Mouse (Mus musculus) left cerebral cortex, adult 8-10 months (tissue): ENCODE data around the gene Cacna2d4. TPM values are rescaled to one million over a fixed set of nuclear protein-coding genes. Genes with fewer than 3 reads are reported as not detected.
"Not testable (repeated sequence)": the region's sequence is repeated elsewhere in the genome, so short reads cannot be mapped to it uniquely, and the experiment has no call there.

Source experiments
- DNase-seq, 2 experiments: peaks; one replicate each; pipeline ENCODE4 v3.0.0; 2022; ENCODE audit warnings: low spot score in 2 of 2
- total RNA-seq, 4 experiments: library from RNA; stranded (reverse); gene quantifications; 2 replicates each; pipeline ENCODE4 v1.2.4; 2022

The Cacna2d4 gene
- total RNA-seq, 4 experiments from 2014 or later, result 1.5 to 4.6 (median 2.8) TPM

DNA sequence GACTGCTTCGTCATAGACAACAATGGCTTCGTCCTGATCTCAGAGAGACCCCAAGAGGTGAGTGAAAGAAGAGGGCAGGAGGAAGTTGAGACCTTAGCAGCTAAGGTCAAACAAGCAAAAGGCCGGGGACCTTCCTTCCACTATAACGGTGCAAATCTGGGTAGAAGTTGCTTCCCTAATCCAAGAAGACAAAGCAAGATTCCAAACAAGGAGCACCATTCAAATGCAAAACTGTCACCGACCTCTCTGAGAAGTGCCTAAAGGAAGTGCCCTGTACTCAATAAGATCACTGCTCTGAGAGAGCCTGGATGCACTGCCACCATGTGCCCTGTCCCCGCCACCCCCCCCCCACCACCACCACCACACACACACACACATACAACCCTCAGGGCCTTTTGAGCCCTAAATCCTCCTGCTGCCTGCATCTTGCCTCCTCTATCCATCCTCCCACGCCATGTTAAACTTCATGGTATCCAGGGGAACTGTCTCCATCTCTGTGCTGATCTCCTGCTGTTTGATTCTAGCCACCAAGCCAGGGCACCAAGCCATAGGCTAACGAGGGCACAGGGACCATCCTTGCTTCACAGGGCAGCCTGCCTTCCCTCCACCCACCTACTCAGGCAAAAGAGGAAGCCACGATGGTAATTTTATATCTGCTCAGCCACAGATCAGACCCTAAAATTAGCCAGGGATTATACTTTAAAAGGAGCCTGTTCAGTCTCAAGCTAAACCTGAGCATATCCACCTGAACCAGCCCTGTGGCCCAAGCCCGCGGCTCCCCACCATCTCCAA, 102.0 kb downstream of the Cacna2d4 start:
- no peak for DNase-seq

- DNase-seq, result no peak
These were observed 105.1 kb downstream of the Cacna2d4 start for GRCm38 (mm10) chr6:119341409-119341808.

DNA sequence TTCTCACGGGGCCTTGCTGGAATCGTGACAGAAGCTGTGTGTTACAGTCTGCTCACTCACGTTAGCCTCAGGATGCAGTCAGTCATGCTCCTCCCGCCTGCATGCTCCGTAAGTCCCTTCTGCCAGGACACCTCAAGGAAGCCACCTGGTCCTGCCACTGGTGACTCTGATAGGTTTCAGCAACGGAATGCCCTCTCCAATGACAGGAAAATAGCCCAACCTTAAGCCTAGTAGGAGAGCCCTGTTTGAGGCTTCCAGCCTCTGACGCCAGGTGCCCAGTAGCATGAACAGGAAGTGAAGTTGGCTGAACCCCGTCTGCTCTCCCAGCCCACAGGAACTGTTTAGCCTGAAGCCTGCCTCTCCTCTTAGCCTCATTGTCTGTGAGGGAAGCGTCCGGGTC, 109.9 kb downstream of the Cacna2d4 start:
- DNase-seq, result no peak

DNA sequence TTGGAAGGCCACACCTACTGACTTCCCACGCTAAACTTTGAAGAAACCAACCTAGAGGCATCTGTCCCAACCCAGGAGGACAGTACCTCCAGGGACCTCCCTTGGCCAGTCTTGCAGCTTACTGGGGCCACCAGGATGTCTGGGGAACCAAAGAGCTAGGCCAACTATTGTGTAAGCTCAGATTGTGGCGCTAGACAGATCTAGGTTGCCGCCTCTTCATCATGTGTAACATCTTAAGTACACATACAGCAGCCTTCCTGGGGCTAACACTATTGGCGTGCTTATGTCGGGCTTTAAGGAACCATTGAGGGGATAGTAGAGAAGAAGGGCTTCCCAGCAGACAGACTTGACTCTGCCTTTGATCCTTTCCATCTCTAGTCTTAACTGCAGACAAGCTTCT, 111.5 kb downstream of the Cacna2d4 start:
- DNase-seq, result no peak

GRCm38 (mm10) chr6:119348234-119348633, 111.9 kb downstream of the Cacna2d4 start:
- DNase-seq, result peak in 1 of 2 experiments; percentile 95

GRCm38 (mm10) chr6:119350703-119351198, 114.4 kb downstream of the Cacna2d4 start:
- DNase-seq, result no peak

DNA sequence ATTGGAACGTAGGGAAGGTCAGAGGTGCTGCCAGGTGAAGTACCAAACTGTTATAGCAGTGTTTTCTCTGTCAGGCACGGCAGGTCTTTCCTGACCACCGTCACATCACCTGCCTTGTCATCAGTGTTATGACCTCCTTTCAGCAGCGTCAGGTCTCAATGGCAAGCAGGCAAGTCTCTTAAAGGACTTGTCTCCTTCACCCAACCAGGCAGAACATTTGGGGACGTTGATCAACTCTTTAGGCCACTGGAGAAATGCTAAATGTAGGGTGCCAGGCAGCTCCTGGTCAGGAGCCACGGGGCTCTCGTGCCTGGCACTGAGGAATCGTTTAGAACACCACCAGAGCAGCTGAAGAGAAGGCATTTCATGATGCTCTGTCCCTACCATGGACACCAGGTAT, 115.3 kb downstream of the Cacna2d4 start:
- DNase-seq, result no peak

DNA sequence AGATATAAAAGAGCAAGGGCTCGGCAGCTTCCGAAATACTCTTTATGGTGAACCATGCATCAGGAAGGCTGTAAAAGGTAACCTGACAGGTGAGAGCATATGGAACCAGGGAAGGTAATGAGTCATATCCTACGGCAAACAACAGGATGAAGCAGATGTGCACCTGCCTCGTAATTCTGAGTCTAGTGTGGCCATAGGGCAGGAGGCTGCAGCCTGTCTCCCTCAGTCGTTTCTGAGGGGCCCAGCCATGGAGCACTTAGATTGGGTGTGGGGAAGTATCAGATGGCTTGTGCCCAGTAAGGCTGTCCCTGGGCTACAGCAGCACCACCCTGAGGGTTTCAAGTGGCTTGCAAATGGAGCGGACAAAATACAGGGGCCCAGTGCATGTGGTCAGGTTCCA, 116.2 kb downstream of the Cacna2d4 start:
- no peak for DNase-seq

DNA sequence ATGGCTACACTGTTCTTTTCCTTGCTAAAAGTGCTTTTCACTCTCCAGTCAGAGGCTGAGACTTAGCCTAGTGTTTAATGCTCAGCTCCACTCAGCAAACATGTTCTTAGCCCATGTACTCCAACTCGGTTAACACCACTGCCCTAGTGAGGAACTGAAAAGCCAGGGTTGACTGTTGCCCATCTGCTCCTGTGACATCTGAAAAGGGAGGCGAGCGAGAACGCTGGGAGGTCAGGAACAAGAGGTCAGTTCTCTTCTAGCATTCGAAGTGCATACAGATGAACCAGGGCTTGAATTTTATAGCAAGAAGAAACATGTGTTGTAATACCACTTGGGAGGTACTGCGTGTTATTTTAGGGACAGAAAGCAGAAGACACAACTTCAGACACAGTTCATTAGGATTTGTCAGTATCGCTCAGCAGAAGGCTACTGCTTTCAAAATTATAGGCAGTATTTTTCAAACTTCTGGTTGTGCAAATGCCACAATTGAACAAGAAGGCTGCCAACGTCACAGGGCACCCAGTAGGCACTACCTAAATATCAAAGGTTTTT, 121.8 kb downstream of the Cacna2d4 start:
- no peak for DNase-seq

DNA sequence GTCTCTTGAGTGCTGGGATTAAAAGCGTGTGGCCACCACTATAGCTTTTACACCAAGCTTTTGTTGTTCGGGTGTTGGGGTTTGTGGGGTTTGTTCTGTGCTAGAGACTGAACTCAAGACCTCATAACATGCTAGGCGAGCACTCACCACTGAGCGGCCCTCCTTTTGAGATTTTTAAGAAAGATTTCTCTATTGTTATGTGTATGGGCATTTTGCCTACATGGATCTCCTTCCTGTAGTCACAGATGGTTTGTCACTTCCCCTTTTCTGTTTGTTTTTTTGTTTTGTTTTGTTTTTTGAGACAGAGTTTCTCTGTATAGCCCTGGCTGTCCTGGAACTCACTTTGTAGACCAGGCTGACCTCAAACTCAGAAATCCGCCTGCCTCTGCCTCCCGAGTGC, 123.9 kb downstream of the Cacna2d4 start:
- DNase-seq, result not testable (repeated sequence)

DNA sequence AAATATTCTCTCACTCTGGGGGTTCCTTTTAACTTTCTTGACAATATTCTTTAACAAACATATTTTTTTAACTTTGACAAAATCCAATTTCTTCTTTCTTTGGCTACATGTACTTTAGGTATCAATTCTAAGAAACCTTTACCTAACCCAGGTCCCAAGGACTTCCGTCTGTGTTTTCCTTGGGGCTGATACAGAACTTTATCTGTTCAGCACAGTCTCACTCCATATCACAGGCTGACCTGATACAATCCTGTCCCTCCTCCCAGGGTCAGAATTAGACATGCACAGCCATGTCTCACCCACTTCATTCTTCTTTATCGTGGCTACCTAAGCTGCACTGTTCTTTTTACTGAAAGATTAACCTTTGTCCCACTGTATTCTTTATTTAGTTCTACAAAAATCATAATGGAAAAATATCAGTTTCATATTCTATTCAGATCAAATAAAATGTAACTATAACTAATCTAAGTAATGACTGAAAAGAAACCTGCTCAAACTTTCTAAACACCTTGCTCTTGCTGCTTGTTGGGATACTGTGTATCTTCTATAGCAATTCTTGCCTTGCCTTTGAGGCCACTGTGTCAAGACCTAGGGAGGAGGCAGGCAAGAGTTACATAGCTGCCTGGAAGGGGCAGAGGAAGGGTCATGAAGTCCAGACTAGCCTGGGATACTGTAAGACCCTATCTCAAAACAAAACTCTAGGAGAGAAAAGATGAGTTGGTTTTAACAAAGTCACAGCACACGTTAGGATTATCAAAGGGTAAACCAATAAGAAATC, 124.8 kb downstream of the Cacna2d4 start:
- DNase-seq, result no peak

DNA sequence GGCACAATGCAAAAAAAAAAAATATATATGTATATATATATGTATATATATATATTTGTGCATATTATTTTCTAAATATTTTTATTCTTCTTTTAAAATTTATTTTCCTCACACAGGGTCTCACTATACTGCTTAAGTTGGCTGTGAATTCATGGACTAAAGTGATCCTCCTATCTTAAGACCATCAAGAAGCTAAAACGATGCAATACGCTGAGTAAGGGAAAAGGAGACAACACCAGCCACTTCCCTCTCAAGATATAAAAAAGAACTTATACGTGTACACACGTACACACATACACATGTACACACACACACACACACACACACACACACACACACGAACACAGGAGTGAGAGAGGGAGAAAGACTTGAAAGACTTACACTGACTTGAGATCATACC, 127.3 kb downstream of the Cacna2d4 start:
- DNase-seq, result no peak

DNA sequence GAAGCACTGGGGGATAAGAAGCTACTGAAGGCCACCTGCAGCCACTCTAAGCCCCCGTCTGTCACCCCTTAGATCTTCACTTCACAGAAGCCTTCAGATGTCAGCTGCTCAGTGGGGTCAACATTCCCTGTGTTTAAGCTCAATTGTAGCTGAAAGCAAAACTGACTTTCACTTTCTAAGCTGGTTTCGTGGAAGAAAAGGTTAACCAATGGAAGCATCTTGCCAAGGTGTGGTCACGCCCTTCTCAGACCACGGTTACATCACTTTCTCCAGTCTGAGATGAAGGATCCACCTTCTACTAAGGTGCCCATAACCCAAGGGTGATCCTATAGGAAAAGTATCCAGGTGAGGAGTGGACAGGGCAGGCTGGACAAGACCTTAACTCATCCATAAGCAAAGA, 130.5 kb downstream of the Cacna2d4 start:
- DNase-seq, result not testable (repeated sequence)

GRCm38 (mm10) chr6:119367382-119367781, 131.1 kb downstream of the Cacna2d4 start:
- no peak for DNase-seq

DNA sequence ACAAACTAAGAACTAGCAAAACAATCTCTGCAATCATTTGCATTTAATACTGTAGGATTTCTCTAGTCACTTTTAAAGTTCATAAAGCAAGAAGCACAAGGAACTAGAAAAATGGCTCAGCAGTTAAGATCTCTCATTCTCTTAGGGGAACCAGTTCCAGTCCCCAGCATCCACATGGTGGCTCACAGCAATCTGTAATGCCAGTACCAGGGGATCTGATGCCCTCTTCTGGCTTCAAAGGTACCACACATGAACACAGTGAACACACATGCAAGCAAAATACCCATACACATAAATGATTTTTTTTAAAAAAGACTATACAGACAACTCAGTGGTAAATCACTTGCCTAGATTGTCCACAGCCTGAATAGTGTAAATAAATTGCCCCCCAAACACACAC, 135.3 kb downstream of the Cacna2d4 start:
- no peak for DNase-seq

GRCm38 (mm10) chr6:119372237-119372636, 135.9 kb downstream of the Cacna2d4 start:
- no peak for DNase-seq

- no peak for DNase-seq
These were observed 136.8 kb downstream of the Cacna2d4 start for GRCm38 (mm10) chr6:119373000-119373705.

DNA sequence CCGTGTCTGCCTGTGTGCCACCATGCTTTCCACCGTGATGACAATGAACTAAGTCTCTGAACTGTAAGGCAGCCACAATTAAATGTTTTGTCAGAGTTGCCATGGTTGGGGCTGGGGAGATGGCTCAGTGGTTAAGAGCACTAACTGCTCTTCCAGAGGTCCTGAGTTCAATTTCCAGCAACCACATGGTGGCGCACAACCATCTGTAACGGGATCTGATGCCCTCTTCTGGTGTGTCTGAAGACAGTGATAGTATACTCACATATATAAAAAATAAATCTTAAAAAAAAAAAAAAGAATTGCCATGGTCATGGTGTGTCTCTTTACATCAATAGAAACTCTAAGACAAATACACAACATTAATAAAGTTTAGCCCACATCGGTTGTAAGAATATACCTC, 138.7 kb downstream of the Cacna2d4 start:
- DNase-seq, result no peak

DNA sequence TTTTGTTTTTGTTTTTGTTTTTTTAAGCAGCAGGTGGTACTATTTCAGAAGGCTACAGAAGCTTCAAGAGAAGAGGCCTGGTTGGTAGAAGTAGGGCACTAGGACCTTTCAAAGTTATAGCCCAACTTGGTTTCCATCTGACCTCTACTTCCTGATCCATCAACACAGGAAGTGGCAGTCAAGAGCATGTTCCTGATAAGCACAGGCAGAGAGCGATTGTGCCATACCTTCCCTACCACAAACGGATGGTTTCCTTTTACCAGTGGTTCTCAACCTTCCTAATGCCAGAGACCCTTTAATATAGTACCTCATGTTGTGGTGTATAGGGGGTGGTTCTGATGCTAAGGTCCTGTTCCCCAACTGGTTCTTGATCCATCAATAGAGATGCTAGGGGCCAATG, 141.3 kb downstream of the Cacna2d4 start:
- no peak for DNase-seq

DNA sequence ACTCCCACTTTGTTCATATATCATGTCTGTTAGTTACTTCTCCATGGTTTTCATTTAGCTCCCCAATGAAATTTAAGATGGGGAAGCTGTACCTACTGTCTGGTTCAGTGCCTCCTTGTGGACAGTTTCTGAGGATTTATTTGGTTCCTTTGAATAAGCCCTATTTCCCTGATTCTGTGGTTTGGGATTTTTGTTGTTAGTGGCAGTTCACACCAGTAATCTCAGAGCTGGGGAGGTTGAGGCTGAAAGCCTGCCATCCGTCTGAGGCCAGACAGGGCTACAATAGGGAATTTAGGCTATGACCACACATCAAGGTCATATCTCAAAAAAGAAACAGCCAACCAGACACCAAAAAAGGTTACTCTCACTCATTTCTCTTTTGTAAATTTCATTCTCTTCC, 142.3 kb downstream of the Cacna2d4 start:
- no peak for DNase-seq

GRCm38 (mm10) chr6:119385668-119386067, 149.3 kb downstream of the Cacna2d4 start:
- DNase-seq, result no peak

DNA sequence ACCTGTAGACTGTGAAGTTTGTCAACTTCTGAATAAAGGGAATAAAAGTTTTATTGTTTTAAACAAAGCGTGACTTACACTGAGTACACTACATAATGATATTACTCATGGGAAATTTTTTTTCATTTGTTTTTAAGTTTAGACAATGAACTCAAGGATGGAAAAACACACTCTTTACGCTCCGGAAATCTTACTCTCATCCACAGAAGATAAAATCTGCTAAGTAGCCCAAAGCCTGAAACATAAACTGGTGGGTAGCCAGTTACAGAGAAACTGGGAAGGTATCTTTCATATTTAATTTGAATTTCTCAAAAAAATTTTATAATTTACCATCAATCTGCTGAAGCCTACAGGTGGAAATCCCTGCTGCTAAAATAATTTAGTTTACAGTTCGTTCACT, 150.1 kb downstream of the Cacna2d4 start:
- DNase-seq, result no peak
